Mouse (Mus musculus): Measurements from ENCODE around the gene Cilp2.

GRCm38 (mm10) chr8:69899876-69900275, 12.4 kb upstream of the Cilp2 start:
- TF ChIP-seq CTCF (IDR thresholded peaks at IDR 0.05; ENCODE audit: insufficient read depth, low read depth, low read length), result no peak
- no peak for TF ChIP-seq POLR2A (IDR thresholded peaks at IDR 0.05; ENCODE audit: insufficient read depth, low read depth, low read length)

Data from olfactory bulb, adult 2 months (tissue).